Mouse (Mus musculus): ENCODE results near the gene Hsp90aa1. TPM values are rescaled to one million over a fixed set of nuclear protein-coding genes. Genes with fewer than 3 reads are reported as not detected.

The Hsp90aa1 gene
- polyA plus RNA-seq, 1 experiment from 2014 or later = 536 TPM

DNA sequence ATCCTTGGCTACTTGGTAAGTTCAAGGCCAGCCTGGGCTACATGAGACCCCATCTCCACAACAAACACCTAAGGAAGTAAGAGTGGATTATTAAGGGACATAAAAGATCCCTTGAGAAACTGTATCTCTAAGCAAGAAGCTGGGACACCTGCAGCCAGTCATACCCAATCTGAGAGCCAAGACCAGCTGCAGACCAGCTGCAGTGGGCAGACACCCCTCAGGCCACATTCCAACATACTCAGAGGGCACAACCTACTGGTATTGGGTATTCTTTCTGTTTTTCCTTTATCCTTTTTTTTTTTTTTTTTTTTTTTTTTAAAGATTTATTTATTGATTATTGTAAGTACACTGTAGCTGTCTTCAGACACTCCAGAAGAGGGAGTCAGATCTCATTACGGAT is 18.9 kb downstream of the Hsp90aa1 start:
- ATAC-seq (ENCODE audit: insufficient read depth) = no peak
- no peak overlapping the region for H3K4me3 ChIP-seq (replicated peaks)
- no peak overlapping the region for H3K4me2 ChIP-seq
- no CpG with 5 or more reads among the region's 1 CpGs for WGBS (ENCODE audit: insufficient replicate concordance)
- peaks cover 24% of the 10 kb centered on the region for H3K36me3 ChIP-seq (replicated peaks)
- no peak overlapping the region for H3K9ac ChIP-seq
- no peaks in the 10 kb centered on the region for H3K27me3 ChIP-seq
- no peaks in the 10 kb centered on the region for H3K9me3 ChIP-seq (replicated peaks)
- no peak overlapping the region for H3K27ac ChIP-seq (replicated peaks)
- H3K4me1 ChIP-seq (replicated peaks) = no peaks in the 10 kb centered on the region

GRCm38 (mm10) chr12:110682561-110683299 is 19.8 kb downstream of the Hsp90aa1 start, which contains the start of gene 1700001K19Rik:
Gene 1700001K19Rik (minus strand): TSS chr12:110682619.
- no peak within 1 kb of the TSS for H3K27ac ChIP-seq (replicated peaks)
- no peaks in the 10 kb centered on the region for H3K9me3 ChIP-seq (replicated peaks)
- H3K4me2 ChIP-seq = no peak within 1 kb of the TSS
- H3K36me3 ChIP-seq (replicated peaks) = peaks cover 16% of the 10 kb centered on the region
- no peak within 1 kb of the TSS for H3K9ac ChIP-seq
- no peaks in the 10 kb centered on the region for H3K4me1 ChIP-seq (replicated peaks)
- WGBS (ENCODE audit: insufficient replicate concordance) = 52% methylated on average over 9 of the region's 9 CpGs
- no peaks in the 10 kb centered on the region for H3K27me3 ChIP-seq
- no peak for ATAC-seq (ENCODE audit: insufficient read depth)
- no peak within 1 kb of the TSS for H3K4me3 ChIP-seq (replicated peaks)

- no peaks in the 10 kb centered on the region for H3K9me3 ChIP-seq (replicated peaks)
- H3K27ac ChIP-seq (replicated peaks) = no peak overlapping the region
- no peak overlapping the region for H3K4me2 ChIP-seq
- H3K4me1 ChIP-seq (replicated peaks) = no peaks in the 10 kb centered on the region
- ATAC-seq (ENCODE audit: insufficient read depth) = no peak
- peaks cover 8% of the 10 kb centered on the region for H3K36me3 ChIP-seq (replicated peaks)
- 37% methylated on average over 3 of the region's 3 CpGs for WGBS (ENCODE audit: insufficient replicate concordance)
- H3K27me3 ChIP-seq = no peaks in the 10 kb centered on the region
- H3K9ac ChIP-seq = no peak overlapping the region
- H3K4me3 ChIP-seq (replicated peaks) = no peak overlapping the region
Measured at GRCm38 (mm10) chr12:110681878-110682277, 20.6 kb downstream of the Hsp90aa1 start.

DNA sequence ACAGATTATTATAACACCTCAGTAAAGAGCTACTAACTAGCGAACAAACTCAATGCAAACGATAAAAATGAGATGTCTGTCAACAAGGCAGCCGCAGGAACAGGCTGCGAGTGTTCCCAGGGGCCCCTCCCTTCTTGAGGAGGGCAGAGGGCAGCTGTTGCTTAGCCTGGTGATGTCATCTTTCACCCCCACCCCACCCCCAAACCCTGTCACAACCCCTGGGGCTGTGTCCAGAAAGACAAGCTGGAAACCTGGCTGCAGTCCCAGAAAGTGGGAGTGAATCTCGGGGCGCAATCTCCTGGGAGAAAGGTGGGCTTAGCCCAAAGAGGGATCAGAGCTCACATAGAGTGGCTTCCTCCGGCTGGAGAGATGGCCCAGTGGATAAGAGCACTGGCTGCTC is 21.3 kb downstream of the Hsp90aa1 start:
- Histone ChIP-seq H3K4me3 (replicated peaks) (no peak overlapping the region), H3K9ac (no peak overlapping the region), H3K4me1 (replicated peaks) (no peaks in the 10 kb centered on the region), H3K27ac (replicated peaks) (no peak overlapping the region), H3K36me3 (replicated peaks) (peaks cover under 1% of the 10 kb centered on the region), H3K27me3 (no peaks in the 10 kb centered on the region), H3K4me2 (no peak overlapping the region), H3K9me3 (replicated peaks) (no peaks in the 10 kb centered on the region)
- 47% methylated on average over 7 of the region's 7 CpGs for WGBS (ENCODE audit: insufficient replicate concordance)
- no peak for ATAC-seq (ENCODE audit: insufficient read depth)

DNA sequence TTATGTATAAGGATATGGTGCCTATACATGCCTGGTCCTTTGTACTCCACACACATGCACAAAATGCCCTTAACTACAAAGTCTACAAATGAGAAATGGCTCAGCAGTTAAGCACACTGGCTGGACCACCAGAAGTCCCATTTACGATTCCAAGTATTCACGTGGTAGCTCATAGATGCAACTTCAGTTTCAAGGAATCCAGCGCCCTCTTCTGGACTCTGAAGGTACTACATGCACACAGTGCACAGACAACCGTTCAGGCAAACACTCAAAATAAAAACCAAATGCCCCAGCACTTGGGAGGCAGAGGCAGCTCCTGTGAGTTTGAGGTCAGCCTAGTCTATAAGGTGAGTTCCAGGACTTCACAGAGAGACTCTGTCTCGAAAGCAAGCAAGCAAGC is 28.3 kb downstream of the Hsp90aa1 start:
- H3K36me3 ChIP-seq (replicated peaks) = no peaks in the 10 kb centered on the region
- H3K4me2 ChIP-seq = no peak overlapping the region
- no peaks in the 10 kb centered on the region for H3K9me3 ChIP-seq (replicated peaks)
- no peak overlapping the region for H3K27ac ChIP-seq (replicated peaks)
- no peak for ATAC-seq (ENCODE audit: insufficient read depth)
- no peak overlapping the region for H3K4me3 ChIP-seq (replicated peaks)
- H3K9ac ChIP-seq = no peak overlapping the region
- no peaks in the 10 kb centered on the region for H3K27me3 ChIP-seq
- H3K4me1 ChIP-seq (replicated peaks) = no peaks in the 10 kb centered on the region
- 40% methylated on average over 5 of the region's 5 CpGs for WGBS (ENCODE audit: insufficient replicate concordance)

GRCm38 (mm10) chr12:110667466-110668077 is 35.0 kb downstream of the Hsp90aa1 start:
- Histone ChIP-seq H3K4me1 (replicated peaks) (no peaks in the 10 kb centered on the region), H3K4me3 (replicated peaks) (no peak overlapping the region), H3K27ac (replicated peaks) (no peak overlapping the region), H3K9ac (no peak overlapping the region), H3K36me3 (replicated peaks) (peaks cover 60% of the 10 kb centered on the region), H3K9me3 (replicated peaks) (no peaks in the 10 kb centered on the region), H3K4me2 (no peak overlapping the region), H3K27me3 (no peaks in the 10 kb centered on the region)
- no peak for ATAC-seq (ENCODE audit: insufficient read depth)
- 75% methylated on average over 13 of the region's 13 CpGs for WGBS (ENCODE audit: insufficient replicate concordance)

DNA sequence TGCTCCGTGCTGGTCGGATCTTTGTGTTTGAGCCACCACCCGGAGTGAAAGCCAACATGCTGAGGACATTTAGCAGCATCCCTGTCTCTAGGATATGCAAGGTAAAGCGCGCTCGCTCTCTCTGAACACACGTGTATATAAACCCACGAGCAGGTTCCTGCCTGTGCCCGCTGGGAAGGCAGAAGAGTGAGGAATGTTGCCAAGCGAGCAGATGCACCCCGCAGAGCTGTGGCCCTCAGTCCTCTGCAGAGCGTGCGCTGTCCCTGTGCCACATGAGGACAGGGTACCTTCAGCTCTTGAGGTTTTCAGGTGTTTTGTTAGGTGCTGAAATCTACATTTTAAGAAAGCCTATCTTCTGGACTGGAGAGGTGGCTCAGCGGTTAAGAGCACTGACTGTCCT is 40.8 kb downstream of the Hsp90aa1 start:
- no peak overlapping the region for H3K4me2 ChIP-seq
- no peaks in the 10 kb centered on the region for H3K9me3 ChIP-seq (replicated peaks)
- no peak overlapping the region for H3K4me3 ChIP-seq (replicated peaks)
- WGBS (ENCODE audit: insufficient replicate concordance) = 86% methylated on average over 14 of the region's 14 CpGs
- H3K9ac ChIP-seq = no peak overlapping the region
- no peaks in the 10 kb centered on the region for H3K4me1 ChIP-seq (replicated peaks)
- H3K27me3 ChIP-seq = no peaks in the 10 kb centered on the region
- H3K27ac ChIP-seq (replicated peaks) = no peak overlapping the region
- H3K36me3 ChIP-seq (replicated peaks) = peaks cover 100% of the 10 kb centered on the region
- ATAC-seq (ENCODE audit: insufficient read depth) = no peak

DNA sequence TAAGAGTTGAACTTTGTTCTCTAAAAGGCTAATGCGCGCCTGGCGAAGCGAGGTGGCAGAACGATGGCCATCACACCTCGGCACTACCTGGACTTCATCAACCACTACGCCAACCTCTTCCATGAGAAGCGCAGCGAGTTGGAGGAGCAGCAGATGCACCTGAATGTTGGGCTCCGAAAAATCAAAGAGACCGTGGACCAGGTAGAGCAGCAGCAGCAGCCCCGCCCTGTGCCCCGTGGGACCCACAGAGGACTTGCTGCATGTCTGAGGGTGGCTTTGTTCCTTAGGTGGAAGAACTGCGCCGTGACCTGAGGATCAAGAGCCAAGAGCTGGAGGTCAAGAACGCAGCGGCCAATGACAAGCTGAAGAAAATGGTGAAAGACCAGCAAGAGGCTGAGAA is 51.1 kb downstream of the Hsp90aa1 start:
- Histone ChIP-seq H3K9me3 (replicated peaks) (no peaks in the 10 kb centered on the region), H3K9ac (no peak overlapping the region), H3K27ac (replicated peaks) (no peak overlapping the region), H3K36me3 (replicated peaks) (peaks cover 97% of the 10 kb centered on the region), H3K4me2 (no peak overlapping the region), H3K27me3 (no peaks in the 10 kb centered on the region), H3K4me1 (replicated peaks) (no peaks in the 10 kb centered on the region), H3K4me3 (replicated peaks) (no peak overlapping the region)
- ATAC-seq (ENCODE audit: insufficient read depth) = no peak
- 91% methylated on average over 17 of the region's 17 CpGs for WGBS (ENCODE audit: insufficient replicate concordance)

DNA sequence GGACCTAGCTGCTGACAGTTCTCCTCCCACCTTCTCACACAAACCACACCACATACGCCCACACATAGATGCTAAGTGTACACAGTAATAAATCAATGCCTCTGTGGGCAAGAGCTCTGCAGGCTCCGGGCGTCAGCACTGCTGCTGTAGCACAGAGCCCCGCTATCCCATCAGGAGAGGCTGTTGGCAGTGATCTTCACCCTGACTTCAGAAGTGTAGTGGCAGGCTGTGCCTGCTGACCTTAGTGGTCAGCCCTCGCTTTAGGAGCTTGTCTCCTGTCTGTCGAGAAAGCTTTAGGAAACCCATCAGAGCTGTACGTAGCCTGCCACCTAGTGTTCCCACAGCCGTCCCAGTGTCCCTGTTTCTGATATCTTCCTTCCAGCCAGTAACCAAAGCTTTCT is 52.3 kb downstream of the Hsp90aa1 start:
- Histone ChIP-seq H3K4me3 (replicated peaks) (no peak overlapping the region), H3K4me1 (replicated peaks) (no peaks in the 10 kb centered on the region), H3K27ac (replicated peaks) (no peak overlapping the region), H3K36me3 (replicated peaks) (peaks cover 97% of the 10 kb centered on the region), H3K4me2 (no peak overlapping the region), H3K27me3 (no peaks in the 10 kb centered on the region), H3K9ac (no peak overlapping the region), H3K9me3 (replicated peaks) (no peaks in the 10 kb centered on the region)
- WGBS (ENCODE audit: insufficient replicate concordance) = 83% methylated on average over 8 of the region's 8 CpGs
- no peak for ATAC-seq (ENCODE audit: insufficient read depth)

Small RNAs within 50 kb of the gene (microRNA-seq; reads per million reads assigned to microRNA genes)
- gene Gm27299 = not detected

Other genes with a start within 250 kb of the Hsp90aa1 start
- gene Dync1h1, start 101.3 kb downstream of the Hsp90aa1 start, polyA plus RNA-seq (2015; fragmentation: Nextera tagmentation; extraction: Ambion mirVana) = 11.2 and 14.6 TPM in 2 replicates
- gene 1700001K19Rik, start 20.1 kb downstream of the Hsp90aa1 start, polyA plus RNA-seq (2015; fragmentation: Nextera tagmentation; extraction: Ambion mirVana) = not detected in 2 replicates
- 8.6 and 9.1 TPM in 2 replicates for gene Wdr20, start 35.2 kb upstream of the Hsp90aa1 start, polyA plus RNA-seq (2015; fragmentation: Nextera tagmentation; extraction: Ambion mirVana)
- 0.22 TPM in 2 replicates for gene Mok, start 138.2 kb upstream of the Hsp90aa1 start, polyA plus RNA-seq (2015; fragmentation: Nextera tagmentation; extraction: Ambion mirVana)
- 1.7 and 1.8 TPM in 2 replicates for gene Zfp839, start 147.5 kb upstream of the Hsp90aa1 start, polyA plus RNA-seq (2015; fragmentation: Nextera tagmentation; extraction: Ambion mirVana)
- 49.9 and 56.6 TPM in 2 replicates for gene Cinp, start 186.4 kb upstream of the Hsp90aa1 start, polyA plus RNA-seq (2015; fragmentation: Nextera tagmentation; extraction: Ambion mirVana)
- gene Tecpr2, start 186.5 kb upstream of the Hsp90aa1 start, polyA plus RNA-seq (2015; fragmentation: Nextera tagmentation; extraction: Ambion mirVana) = 1.6 and 1.8 TPM in 2 replicates